Mouse (Mus musculus) thymus, postnatal 10 days (tissue): ENCODE measurements around the gene Eya3.
"Not testable (repeated sequence)": the region's sequence is repeated elsewhere in the genome, so short reads cannot be mapped to it uniquely, and the experiment has no call there.

ENCODE experiments used
- DNase-seq, 2 experiments: peaks; one replicate each; pipeline ENCODE4 v3.0.0; 2021; ENCODE audit warnings: low spot score in 2 of 2

Gene Eya3

DNA sequence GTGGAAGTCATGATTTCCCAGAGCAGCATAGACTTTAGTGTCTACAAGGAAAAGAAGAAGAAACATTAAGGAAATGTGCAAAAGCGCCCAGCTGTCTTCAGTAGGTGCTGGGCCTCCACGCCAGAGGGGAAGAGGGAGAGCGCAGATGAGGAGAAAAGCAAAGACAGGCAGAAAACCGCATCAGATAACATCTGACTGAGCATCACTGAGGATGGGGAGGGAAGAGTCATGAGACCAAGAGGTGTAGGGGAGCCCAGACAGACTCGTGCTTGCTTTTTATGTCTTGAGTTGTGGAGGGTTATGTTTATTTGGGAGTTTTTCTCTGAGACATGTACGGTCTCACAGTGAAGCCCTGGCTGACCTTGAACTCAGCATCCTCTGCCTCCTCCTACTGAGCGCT, 102.7 kb downstream of the Eya3 start:
- DNase-seq: no peak

DNA sequence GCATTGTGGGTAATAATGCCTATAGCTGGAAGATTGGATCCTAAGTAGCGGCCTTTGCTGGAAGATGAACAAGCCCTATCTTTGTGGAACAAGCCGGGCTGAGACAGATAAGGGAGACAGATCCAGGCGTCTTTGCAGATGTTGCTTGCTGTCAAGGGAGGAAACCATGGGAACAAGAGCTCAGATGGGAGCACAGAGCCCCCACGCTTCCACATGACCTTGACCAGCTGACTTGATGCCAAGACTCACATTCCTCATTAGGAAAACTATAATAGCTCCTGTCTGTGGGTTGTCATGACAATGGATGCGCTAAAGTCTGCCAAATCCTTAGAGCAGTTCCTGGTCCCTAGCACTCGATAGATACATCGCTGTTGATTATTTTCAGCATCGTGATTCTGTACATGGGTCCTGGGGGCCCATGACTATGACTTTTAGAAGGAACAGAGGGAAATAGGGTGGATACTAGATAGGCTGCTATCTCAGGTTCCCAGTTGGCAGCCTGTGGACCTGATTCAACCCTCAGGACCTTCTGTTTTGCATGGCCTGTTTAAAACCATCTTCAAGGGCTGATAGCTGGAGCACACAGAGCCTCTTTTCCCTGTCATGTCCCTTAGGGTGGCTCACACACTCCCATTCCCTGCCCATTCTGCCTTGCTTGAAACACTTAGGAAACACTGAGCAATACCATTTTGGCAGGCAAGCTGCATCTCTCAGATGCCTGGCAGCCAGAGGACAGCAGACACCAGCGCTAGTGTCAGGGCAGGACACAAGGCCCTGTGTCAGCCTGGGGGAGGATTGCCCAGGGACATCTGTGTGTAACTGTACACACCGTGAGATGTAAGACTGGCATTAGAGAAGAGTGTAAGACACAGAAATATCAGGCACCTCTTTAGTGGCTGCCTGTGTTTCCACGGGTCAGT, 105.5 kb downstream of the Eya3 start:
- no peak for DNase-seq

- DNase-seq: no peak
These were observed 108.2 kb downstream of the Eya3 start for GRCm38 (mm10) chr4:132746911-132747517.

DNA sequence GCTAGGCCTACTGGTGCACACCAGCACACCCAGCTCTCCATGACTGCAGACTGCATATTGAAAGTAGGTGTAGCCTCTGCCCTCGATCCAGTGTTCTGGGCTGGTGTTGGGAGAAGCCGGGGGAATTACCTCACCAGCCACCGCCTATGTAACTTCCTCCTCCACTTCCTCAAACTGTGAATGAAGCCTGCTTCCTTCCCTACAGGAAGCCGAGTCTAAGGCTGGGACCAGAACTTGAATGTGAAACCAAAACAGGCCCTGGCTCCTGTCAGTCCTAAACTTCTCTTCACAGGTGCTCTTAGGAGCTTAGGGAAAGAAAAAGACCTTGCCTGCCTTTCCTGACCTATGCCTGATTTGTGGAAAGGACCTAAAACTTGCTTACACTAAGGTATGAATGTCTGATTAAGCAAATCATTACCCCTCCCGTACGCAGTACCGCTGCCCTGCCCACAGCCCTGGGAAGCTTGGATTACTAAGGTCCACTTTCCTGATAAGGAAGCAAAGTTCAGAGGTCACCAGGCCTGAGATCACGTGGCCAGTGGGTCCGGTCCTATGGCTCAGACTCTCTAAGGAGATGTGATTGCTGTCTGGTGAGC, 109.0 kb downstream of the Eya3 start:
- DNase-seq: no peak

GRCm38 (mm10) chr4:132748778-132749177, 110.0 kb downstream of the Eya3 start:
- no peak for DNase-seq

DNA sequence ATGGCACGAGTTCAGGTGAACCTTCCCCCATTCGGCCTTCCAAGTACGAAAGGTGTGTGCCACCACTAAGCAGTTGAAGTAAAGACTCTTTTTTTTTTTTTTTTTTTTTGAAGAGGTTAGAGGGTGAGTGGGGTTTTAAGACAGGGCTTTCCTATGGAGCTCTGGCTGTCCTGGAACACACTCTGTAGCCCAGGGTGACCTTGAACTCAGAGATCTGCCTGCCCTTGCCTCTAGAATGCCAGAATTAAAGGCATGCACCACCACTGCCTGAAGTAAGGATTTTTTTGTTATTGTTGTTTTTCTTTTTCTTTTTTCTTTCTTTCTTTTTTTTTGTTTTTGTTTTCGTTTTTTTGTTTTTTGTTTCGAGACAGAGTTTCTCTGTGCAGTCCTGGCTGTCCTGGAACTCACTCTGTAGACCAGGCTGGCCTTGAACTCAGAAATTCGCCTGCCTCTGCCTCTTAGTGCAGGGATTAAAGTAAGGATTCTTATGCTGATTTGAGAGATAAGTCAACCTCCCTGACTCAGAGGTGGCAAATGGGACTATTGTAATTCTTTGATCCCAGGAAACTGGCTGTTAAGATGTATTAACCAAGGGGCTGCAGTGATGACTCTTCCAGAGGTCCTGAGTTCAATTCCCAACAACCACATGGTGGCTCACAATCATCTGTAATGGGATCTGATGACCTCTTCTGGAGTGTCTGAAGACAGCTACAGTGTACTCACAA, 110.6 kb downstream of the Eya3 start:
- no peak for DNase-seq

GRCm38 (mm10) chr4:132752992-132753391, 114.2 kb downstream of the Eya3 start:
- DNase-seq: no peak

DNA sequence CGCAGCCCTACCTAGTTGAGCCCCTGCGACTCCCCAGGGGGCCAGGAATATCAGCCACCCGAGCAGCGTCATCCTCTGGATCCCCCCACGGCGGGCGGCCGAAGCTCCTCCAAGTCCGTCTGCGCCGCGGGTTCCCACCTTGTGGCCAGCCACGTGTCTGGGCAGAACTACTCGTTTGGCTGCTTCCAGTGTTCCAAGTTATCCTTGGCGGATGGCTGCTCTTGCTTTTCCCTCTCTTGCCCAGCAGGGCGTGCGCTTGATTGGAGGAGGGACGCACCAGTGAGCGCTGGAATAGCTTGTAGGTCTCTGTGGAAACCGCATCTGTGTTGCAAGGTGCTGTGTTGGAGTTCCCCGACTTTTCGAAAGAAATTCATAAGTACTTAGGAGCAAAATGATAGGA, 118.2 kb downstream of the Eya3 start, which contains the start of gene Smpdl3b:
Smpdl3b (minus strand) TSS at position 279 of the 400 bp plus-strand sequence.
- peak in 1 of 2 experiments; percentile 23 for DNase-seq

GRCm38 (mm10) chr4:132757633-132758351, 119.0 kb downstream of the Eya3 start:
- no peak for DNase-seq

DNA sequence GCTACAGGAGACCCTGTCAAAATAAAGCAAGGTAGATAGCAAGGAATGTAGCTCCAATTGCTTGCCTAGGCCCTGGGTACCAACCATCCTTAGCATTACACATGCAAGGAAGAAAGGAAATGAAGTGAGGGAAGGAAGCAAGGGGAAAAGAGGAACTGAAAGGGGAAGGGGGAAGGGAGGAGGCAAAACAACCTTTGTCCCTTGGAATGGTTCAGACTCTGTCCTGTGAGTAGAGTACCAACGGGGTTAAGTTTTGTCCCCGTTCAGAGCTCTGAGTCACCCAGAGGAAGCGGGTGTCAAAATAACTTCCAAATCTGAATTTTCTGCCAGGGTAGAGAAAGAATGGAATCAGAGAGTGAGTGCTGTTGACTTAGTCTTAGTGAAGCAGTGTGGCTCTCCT, 121.5 kb downstream of the Eya3 start:
- no peak for DNase-seq

DNA sequence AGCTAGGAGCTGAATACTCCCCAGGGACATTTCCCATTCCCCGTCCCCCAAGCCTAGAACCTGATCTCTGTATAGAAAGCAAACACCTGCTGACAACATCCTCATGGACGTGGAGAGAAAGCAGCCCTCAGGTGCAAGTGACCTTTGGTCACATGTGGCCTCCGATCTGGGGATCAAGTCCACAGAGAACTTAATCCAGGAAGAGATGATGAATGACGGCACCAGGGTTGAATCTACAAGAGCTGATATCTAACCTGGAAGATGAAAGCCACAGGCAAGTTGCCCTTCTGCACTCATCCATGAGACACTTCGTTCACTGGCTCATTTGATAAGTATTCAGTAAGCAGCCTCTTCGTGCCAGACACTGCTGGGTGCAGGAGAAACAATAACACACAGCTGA, 123.8 kb downstream of the Eya3 start:
- DNase-seq: no peak

- not testable (repeated sequence) for DNase-seq
These were observed 124.3 kb downstream of the Eya3 start for GRCm38 (mm10) chr4:132763125-132763524.

DNA sequence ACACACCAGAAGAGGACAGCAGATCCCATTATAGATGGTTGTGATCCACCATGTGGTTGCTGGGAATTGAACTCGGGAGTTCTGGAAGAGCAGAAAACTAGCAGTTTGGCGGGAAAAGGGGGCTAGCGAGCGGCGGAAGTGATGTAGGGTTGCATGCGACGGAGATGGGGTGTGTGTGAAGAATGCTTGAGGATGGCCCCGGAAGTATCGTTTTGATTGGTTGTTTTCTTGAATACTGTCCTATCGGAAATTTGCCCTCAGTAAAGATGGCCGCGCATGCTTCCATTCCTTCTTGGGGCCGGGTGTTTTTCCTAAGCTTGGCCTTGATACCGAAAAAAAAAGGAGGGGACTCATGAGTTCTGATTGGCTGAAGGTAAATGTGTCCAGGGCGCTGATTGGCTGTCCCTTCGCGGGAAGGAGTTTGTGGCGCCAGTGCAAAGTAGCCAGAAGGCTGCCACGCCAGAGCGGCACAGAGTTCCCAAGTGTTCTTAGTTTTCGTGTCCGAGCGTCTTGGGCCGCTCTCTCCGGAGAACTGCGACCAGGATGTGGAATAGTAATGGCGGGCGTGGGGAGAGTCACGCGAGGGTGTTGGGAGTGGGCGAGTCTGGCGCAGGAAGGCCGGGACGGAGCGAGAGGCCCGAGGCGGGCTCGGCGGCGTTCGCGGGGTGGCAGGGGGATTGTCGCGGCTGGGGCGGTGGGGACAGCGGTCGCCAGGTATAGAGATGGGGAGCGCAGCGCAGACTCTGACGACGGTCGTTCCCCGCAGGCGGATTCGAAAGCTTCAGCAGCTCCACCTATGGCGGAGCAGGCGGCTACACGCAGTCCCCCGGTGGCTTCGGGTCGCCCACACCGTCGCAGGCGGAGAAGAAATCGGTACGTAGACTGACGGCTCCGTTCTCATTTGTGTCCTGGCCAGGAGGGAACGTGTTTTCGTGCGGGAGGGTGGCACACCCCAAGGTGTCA, 129.4 kb downstream of the Eya3 start, which contains the start of gene Rpa2:
Rpa2 (plus strand) TSS at position 419 of the 963 bp plus-strand sequence.
- peak; percentile 98 for DNase-seq

DNA sequence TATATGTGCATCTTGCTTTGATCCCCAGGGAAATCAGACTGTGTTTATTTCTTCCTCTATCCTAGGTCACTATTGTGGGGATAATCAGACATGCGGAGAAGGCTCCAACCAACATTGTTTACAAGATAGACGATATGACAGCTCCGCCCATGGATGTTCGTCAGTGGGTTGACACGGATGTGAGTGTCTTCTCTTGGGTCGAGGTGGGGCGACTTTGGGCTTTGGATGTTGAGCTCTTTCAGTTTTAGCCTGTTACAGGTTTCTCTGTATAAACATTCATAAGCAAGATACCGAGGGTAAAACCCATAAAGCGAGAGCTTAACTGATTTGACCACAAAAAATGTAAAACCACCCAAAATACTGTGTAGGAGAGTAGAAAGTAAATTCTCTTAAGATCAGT, 133.0 kb downstream of the Eya3 start:
- no peak for DNase-seq
